11 mouse cellular contexts compared by ENCODE assay signal in genomic region chr9:107259571-107259970, GRCm38 (mm10). TPM values are rescaled to one million over a fixed set of nuclear protein-coding genes. Genes with fewer than 3 reads are reported as not detected.
DNase-seq lines count a peak whose midpoint lies in the region; ATAC-seq and TF ChIP-seq lines count a peak whose summit lies in the region.
"Had no signal": no experiment of that assay in that cellular context is flagged by ENCODE, and none has a peak within 500 bp of the region (broad histone marks: within the 10 kb centered on the region; RNA-seq: fewer than 3 reads in every experiment).

No protein-coding gene starts in this region.

- no peaks in the 10 kb centered on the region for H3K36me3 ChIP-seq in forebrain, embryonic 14.5 days (ENCODE audit: control insufficient read depth, insufficient read depth, low read length)
- H3K36me3 ChIP-seq in forebrain, embryonic 13.5 days (ENCODE audit: poor library complexity, severe bottlenecking) = no peaks in the 10 kb centered on the region
- H3K36me3 ChIP-seq in intestine, embryonic 16.5 days (ENCODE audit: control insufficient read depth, insufficient read depth, low read length) = no peaks in the 10 kb centered on the region
- no peaks in the 10 kb centered on the region for H3K36me3 ChIP-seq in hindbrain, embryonic 16.5 days (ENCODE audit: control insufficient read depth, insufficient read depth, low read length)
- H3K36me3 ChIP-seq: midbrain, embryonic 12.5 days had no signal

- peak; percentile 27; the same call in 1 of the 2 replicates for ATAC-seq in forebrain, embryonic 14.5 days
- no peak for ATAC-seq in forebrain, embryonic 13.5 days
- ATAC-seq in intestine, embryonic 16.5 days = no peak
- no peak for ATAC-seq in hindbrain, embryonic 16.5 days
- ATAC-seq: Patski had no signal

- no peak for TF ChIP-seq POLR2A in lung, adult 2 months (IDR thresholded peaks at IDR 0.05; ENCODE audit: borderline replicate concordance, extremely low read depth, low read depth, low read length)

- peaks cover 10% of the 10 kb centered on the region for H3K4me1 ChIP-seq in forebrain, embryonic 14.5 days (ENCODE audit: control insufficient read depth, insufficient read depth, low read length)
- H3K4me1 ChIP-seq in forebrain, embryonic 13.5 days = peaks cover 35% of the 10 kb centered on the region
- no peaks in the 10 kb centered on the region for H3K4me1 ChIP-seq in lung, adult 2 months (ENCODE audit: control insufficient read depth, insufficient read depth, low read length)
- H3K4me1 ChIP-seq in intestine, embryonic 16.5 days (ENCODE audit: control insufficient read depth, insufficient read depth, low read length) = no peaks in the 10 kb centered on the region
- peaks cover 20% of the 10 kb centered on the region for H3K4me1 ChIP-seq in hindbrain, embryonic 16.5 days (ENCODE audit: control insufficient read depth, insufficient read depth, low read depth, low read length)

- WGBS in forebrain, embryonic 14.5 days = 68% methylated on average over 6 of the region's 6 CpGs
- WGBS in forebrain, embryonic 13.5 days = 67% methylated on average over 6 of the region's 6 CpGs
- WGBS in lung, adult 2 months = 53% methylated on average over 6 of the region's 6 CpGs
- 69% methylated on average over 6 of the region's 6 CpGs for WGBS in intestine, embryonic 16.5 days
- 69% methylated on average over 6 of the region's 6 CpGs for WGBS in hindbrain, embryonic 16.5 days

- no peaks in the 10 kb centered on the region for H3K27me3 ChIP-seq in forebrain, embryonic 14.5 days (replicated peaks; ENCODE audit: control insufficient read depth, insufficient read depth, low read length)
- no peaks in the 10 kb centered on the region for H3K27me3 ChIP-seq in forebrain, embryonic 13.5 days
- H3K27me3 ChIP-seq in intestine, embryonic 16.5 days (replicated peaks; ENCODE audit: control insufficient read depth, insufficient read depth, low read length) = no peaks in the 10 kb centered on the region
- H3K27me3 ChIP-seq in hindbrain, embryonic 16.5 days (replicated peaks; ENCODE audit: control insufficient read depth, insufficient read depth, low read length) = no peaks in the 10 kb centered on the region
- H3K27me3 ChIP-seq: midbrain, embryonic 12.5 days; Patski had no signal

- peak overlapping the region; percentile 45; the same call in 1 of the 2 replicates for H3K27ac ChIP-seq in forebrain, embryonic 14.5 days (ENCODE audit: low read depth, low read length)
- no peak overlapping the region; the same call in 1 of the 2 replicates for H3K27ac ChIP-seq in forebrain, embryonic 13.5 days
- H3K27ac ChIP-seq in left cerebral cortex, adult 2 months = peak overlapping the region; percentile 94
- no peak overlapping the region for H3K27ac ChIP-seq in intestine, embryonic 16.5 days (ENCODE audit: low read length)
- H3K27ac ChIP-seq in hindbrain, embryonic 16.5 days (ENCODE audit: low read depth, low read length) = no peak overlapping the region
- H3K27ac ChIP-seq: midbrain, embryonic 12.5 days had no signal

- TF ChIP-seq CTCF in lung, adult 2 months (IDR thresholded peaks at IDR 0.05; ENCODE audit: insufficient read depth, low read length) = no peak
- no peak for TF ChIP-seq CTCF in left cerebral cortex, adult 2 months (IDR thresholded peaks at IDR 0.05)

- no peak overlapping the region for H3K4me3 ChIP-seq in forebrain, embryonic 14.5 days (ENCODE audit: low read depth, low read length)
- no peak overlapping the region for H3K4me3 ChIP-seq in forebrain, embryonic 13.5 days
- no peak overlapping the region for H3K4me3 ChIP-seq in lung, adult 2 months (replicated peaks; ENCODE audit: extremely low read depth, low read depth, low read length)
- H3K4me3 ChIP-seq in left cerebral cortex, adult 2 months = no peak overlapping the region
- H3K4me3 ChIP-seq in intestine, embryonic 16.5 days (ENCODE audit: low read length) = no peak overlapping the region
- no peak overlapping the region for H3K4me3 ChIP-seq in hindbrain, embryonic 16.5 days (ENCODE audit: low read length)
- H3K4me3 ChIP-seq: midbrain, embryonic 12.5 days had no signal

- peak; percentile 73 for DNase-seq in forebrain, embryonic 14.5 days (ENCODE audit: low spot score)
- DNase-seq in lung, postnatal 10 days = peak; percentile 38
- no peak for DNase-seq in lung, adult 2 months
- peak; percentile 54 to 67 for DNase-seq in left cerebral cortex, adult 2 months (ENCODE audit: extremely low spot score in 1 of 2, low spot score in 2 of 2)
- peak; percentile 96 for DNase-seq in telencephalon, adult 2 months (ENCODE audit: low read depth, low spot score)
- DNase-seq: kidney, adult 2 months had no signal

- no peak overlapping the region for H3K4me2 ChIP-seq in forebrain, embryonic 14.5 days (ENCODE audit: low read length)
- no peak overlapping the region for H3K4me2 ChIP-seq in forebrain, embryonic 13.5 days
- no peak overlapping the region for H3K4me2 ChIP-seq in intestine, embryonic 16.5 days (ENCODE audit: low read depth, low read length)
- H3K4me2 ChIP-seq in hindbrain, embryonic 16.5 days (ENCODE audit: low read length) = no peak overlapping the region
- H3K4me2 ChIP-seq: midbrain, embryonic 12.5 days had no signal

- intact Hi-C loops in left cerebral cortex, adult 2 months (cut with DNase I) = loop anchor here (2.0 kb wide), 1 partner anchor 25 kb away; no protein-coding TSS in a partner anchor

- H3K9me3 ChIP-seq in forebrain, embryonic 14.5 days (replicated peaks; ENCODE audit: control insufficient read depth, low read length) = no peaks in the 10 kb centered on the region
- H3K9me3 ChIP-seq in forebrain, embryonic 13.5 days (replicated peaks) = no peaks in the 10 kb centered on the region
- no peaks in the 10 kb centered on the region for H3K9me3 ChIP-seq in intestine, embryonic 16.5 days (ENCODE audit: control insufficient read depth, low read length)
- no peaks in the 10 kb centered on the region for H3K9me3 ChIP-seq in hindbrain, embryonic 16.5 days (ENCODE audit: control insufficient read depth, low read length)
- H3K9me3 ChIP-seq: midbrain, embryonic 12.5 days had no signal

- H3K9ac ChIP-seq in forebrain, embryonic 14.5 days (ENCODE audit: low read length) = no peak overlapping the region
- no peak overlapping the region for H3K9ac ChIP-seq in forebrain, embryonic 13.5 days
- no peak overlapping the region for H3K9ac ChIP-seq in intestine, embryonic 16.5 days (ENCODE audit: low read depth, low read length)
- no peak overlapping the region for H3K9ac ChIP-seq in hindbrain, embryonic 16.5 days (ENCODE audit: low read depth, low read length)
- H3K9ac ChIP-seq: midbrain, embryonic 12.5 days had no signal

RNA-seq across cellular contexts. Expression of gene Dock3, which starts 27.9 kb away (rescaled TPM):
- 9.1 and 12.9 TPM in 2 replicates for polyA plus RNA-seq in forebrain, embryonic 14.5 days (2014; fragmentation: Nextera tagmentation; extraction: Ambion mirVana)
- polyA plus RNA-seq in forebrain, embryonic 13.5 days (2015; fragmentation: Nextera tagmentation; extraction: Ambion mirVana) = 14.4 and 16.1 TPM in 2 replicates
- polyA plus RNA-seq in lung, adult 2 months (2012; rRNA removed) = 0.09 and 0.18 TPM in 2 replicates
- total RNA-seq in left cerebral cortex, adult 2 months (2021) = 100 to 1,000 TPM; 216 to 221 TPM
- polyA plus RNA-seq in intestine, embryonic 16.5 days (2015; fragmentation: Nextera tagmentation; extraction: Ambion mirVana) = 0.64 and 1.2 TPM in 2 replicates
- 14.4 and 15.7 TPM in 2 replicates for polyA plus RNA-seq in hindbrain, embryonic 16.5 days (2015; fragmentation: Nextera tagmentation; extraction: Ambion mirVana)

RNA-seq across cellular contexts. Expression of gene Mapkapk3, which starts 30.1 kb away (rescaled TPM):
- polyA plus RNA-seq in forebrain, embryonic 14.5 days (2014; fragmentation: Nextera tagmentation; extraction: Ambion mirVana) = 1.4 and 1.9 TPM in 2 replicates
- 2.0 and 2.4 TPM in 2 replicates for polyA plus RNA-seq in forebrain, embryonic 13.5 days (2015; fragmentation: Nextera tagmentation; extraction: Ambion mirVana)
- polyA plus RNA-seq in lung, adult 2 months (2012; rRNA removed) = 29.3 and 41.1 TPM in 2 replicates
- 1 to 10 TPM; 3.4 to 3.5 TPM for total RNA-seq in left cerebral cortex, adult 2 months (2021)
- 41.1 and 47.6 TPM in 2 replicates for polyA plus RNA-seq in intestine, embryonic 16.5 days (2015; fragmentation: Nextera tagmentation; extraction: Ambion mirVana)
- polyA plus RNA-seq in hindbrain, embryonic 16.5 days (2015; fragmentation: Nextera tagmentation; extraction: Ambion mirVana) = 3.2 TPM in 2 replicates

RNA-seq across cellular contexts. Expression of gene Cish, which starts 36.3 kb away (rescaled TPM):
- polyA plus RNA-seq in forebrain, embryonic 14.5 days (2014; fragmentation: Nextera tagmentation; extraction: Ambion mirVana) = 4.9 and 7.0 TPM in 2 replicates
- polyA plus RNA-seq in forebrain, embryonic 13.5 days (2015; fragmentation: Nextera tagmentation; extraction: Ambion mirVana) = 6.2 and 7.3 TPM in 2 replicates
- polyA plus RNA-seq in lung, adult 2 months (2012; rRNA removed) = 61.1 and 72.2 TPM in 2 replicates
- total RNA-seq in left cerebral cortex, adult 2 months (2021) = 10 to 100 TPM in 1 of 2 experiments, 1 to 10 TPM in 1; 9.6 to 10.7 TPM
- 17.5 and 19.9 TPM in 2 replicates for polyA plus RNA-seq in intestine, embryonic 16.5 days (2015; fragmentation: Nextera tagmentation; extraction: Ambion mirVana)
- 10.9 and 13.7 TPM in 2 replicates for polyA plus RNA-seq in hindbrain, embryonic 16.5 days (2015; fragmentation: Nextera tagmentation; extraction: Ambion mirVana)

Comparison
In these comparisons a context has a peak if more than half of its experiments do, and no peak if none do; other contexts are left out.
1. H3K27ac ChIP-seq: peak in forebrain, embryonic 14.5 days (single experiment) and left cerebral cortex, adult 2 months (single experiment); none in forebrain, embryonic 13.5 days (single experiment), intestine, embryonic 16.5 days (single experiment) and hindbrain, embryonic 16.5 days (single experiment).